Mouse (Mus musculus): ENCODE results near the gene Cenpb.

GRCm38 (mm10) chr2:131211026-131211615 is 31.3 kb upstream of the Cenpb start:
- peak; percentile 26 for TF ChIP-seq POLR2A (IDR thresholded peaks at IDR 0.05; ENCODE audit: insufficient read length, low read depth)
- no peak for TF ChIP-seq MAX (IDR thresholded peaks at IDR 0.05; ENCODE audit: low read depth)
- no peak for TF ChIP-seq CEBPB (IDR thresholded peaks at IDR 0.05; ENCODE audit: insufficient read depth, poor library complexity, severe bottlenecking)
- TF ChIP-seq E2F4 (IDR thresholded peaks at IDR 0.05; ENCODE audit: insufficient read depth), result no peak
- no peak for TF ChIP-seq POLR2AphosphoS2 (IDR thresholded peaks at IDR 0.05; ENCODE audit: insufficient read length, low read depth)
- TF ChIP-seq USF1 (IDR thresholded peaks at IDR 0.05; ENCODE audit: low read depth), result peak; percentile 72
- no peak for TF ChIP-seq SRF (IDR thresholded peaks at IDR 0.05; ENCODE audit: control insufficient read depth, insufficient read length, low read depth)
- no peak for TF ChIP-seq MYOG (IDR thresholded peaks at IDR 0.05; ENCODE audit: control insufficient read depth in 1 of 3, insufficient read depth in 1 of 3, insufficient read length in 2 of 3, low read depth in 2 of 3)
- TF ChIP-seq REST (IDR thresholded peaks at IDR 0.05; ENCODE audit: insufficient read depth, insufficient read length), result no peak

All from myocyte (in vitro differentiated cells).